Mouse (Mus musculus) heart, adult 8-10 months (tissue): Measurements from ENCODE around the gene Serinc4. TPM values are rescaled to one million over a fixed set of nuclear protein-coding genes. Genes with fewer than 3 reads are reported as not detected.

Experiments
- DNase-seq: peaks from one replicate; pipeline ENCODE4 v3.0.0; 2022; ENCODE audit warnings: low spot score
- total RNA-seq, 4 experiments: library from RNA; stranded (reverse); gene quantifications; 2 replicates each; pipeline ENCODE4 v1.2.4; 2022

Serinc4 gene
- total RNA-seq, 4 experiments from 2014 or later, result 0.13 to 0.17 TPM; not detected in 2

DNA sequence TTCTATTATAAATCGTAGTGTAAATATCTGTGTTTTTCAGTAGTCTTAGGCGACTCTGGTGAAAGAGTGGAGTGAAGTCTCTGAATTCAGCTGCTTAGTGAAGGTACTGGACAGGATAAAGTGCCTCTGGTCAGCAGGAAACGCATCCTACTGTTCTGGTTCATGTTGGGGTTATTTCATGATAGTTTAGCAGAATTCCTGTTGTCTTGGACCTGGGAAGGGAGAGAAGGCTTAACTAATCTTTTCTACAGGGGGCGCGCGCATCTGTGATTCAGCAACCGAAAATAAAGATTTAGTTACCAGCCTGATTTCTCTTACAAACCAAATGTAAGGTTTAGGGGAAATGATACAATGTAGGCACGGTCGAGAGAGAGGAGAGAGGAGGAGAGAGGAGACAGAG, 8.4 kb downstream of the Serinc4 start:
- DNase-seq, result peak; percentile 64

DNA sequence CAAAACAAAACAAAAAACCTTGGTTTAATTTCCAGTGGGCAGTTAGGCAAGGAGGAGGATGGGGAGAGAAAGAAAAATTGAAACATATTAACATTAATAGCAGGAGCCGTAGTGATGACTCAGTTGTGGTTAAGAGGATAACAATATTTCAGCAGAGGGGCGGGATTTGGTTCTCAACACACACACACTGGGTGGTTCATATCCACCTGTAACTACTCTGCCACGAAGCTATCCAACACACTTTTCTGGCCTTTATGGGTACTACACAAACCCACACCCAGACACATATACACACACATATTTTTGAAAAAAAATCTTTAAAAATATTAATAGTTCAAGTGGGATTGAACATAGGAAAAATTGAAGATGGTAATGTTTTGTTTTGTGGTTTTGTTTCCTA, 9.6 kb downstream of the Serinc4 start:
- no peak for DNase-seq

DNA sequence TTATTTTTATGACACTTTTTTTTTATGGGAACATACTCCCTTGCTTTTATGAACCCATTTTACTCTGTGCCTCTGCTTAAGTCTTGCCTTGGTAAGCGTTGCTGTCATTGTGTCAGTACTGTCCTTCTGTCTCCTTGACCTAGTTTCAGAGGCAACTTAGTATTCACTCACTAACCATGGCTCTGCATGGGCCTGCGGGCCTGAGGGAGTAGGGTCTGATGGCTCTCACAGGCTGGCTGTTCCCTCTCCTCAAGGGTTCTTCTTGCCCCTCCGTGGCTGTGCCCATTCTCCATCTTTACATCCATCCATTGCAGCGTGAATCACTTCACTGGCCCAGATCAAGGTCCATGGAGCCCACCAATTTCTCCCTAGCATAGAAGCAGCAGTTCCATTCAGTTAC, 10.1 kb downstream of the Serinc4 start:
- DNase-seq, result no peak

DNA sequence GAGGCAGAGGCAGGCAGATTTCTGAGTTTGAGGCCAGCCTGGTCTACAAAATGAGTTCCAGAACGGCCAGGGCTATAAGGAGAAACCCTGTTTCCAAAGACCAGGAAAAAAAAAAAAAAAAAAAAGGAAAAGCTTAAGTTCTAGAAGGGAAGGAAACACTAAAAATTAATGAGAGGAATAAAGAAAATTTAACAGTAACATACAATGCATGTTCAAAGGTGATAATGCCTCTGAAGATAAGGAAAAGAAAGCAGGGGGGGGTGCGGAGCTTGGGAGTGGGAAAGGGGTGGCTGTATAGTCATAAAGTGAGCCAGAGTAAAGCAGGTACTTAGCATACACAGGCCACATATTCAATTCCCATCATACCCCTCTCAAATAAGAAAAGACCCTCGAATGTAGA, 11.5 kb downstream of the Serinc4 start:
- no peak for DNase-seq

DNA sequence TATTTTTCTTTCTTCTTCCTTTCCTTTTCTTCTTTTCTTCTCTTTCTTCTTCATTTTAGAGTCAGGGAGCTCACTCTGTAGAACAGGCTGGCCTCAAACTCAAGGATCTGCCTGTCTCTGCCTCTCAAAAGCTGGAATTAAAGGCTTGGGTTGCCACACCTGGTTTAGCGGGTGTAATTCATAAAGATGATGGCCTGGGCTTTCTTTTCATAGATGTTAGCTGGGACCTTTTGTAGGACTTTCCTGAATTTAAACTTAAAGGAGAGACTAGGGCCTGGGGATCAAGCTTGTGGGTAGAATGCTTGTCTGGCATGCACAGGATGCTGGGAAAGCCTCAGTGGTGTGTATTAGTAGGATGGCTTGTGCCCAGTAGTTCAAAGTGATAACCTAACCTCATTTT, 12.4 kb downstream of the Serinc4 start, which contains the start of gene Ell3:
Ell3 (minus strand) TSS at position 101 of the 400 bp plus-strand sequence.
- DNase-seq, result no peak

DNA sequence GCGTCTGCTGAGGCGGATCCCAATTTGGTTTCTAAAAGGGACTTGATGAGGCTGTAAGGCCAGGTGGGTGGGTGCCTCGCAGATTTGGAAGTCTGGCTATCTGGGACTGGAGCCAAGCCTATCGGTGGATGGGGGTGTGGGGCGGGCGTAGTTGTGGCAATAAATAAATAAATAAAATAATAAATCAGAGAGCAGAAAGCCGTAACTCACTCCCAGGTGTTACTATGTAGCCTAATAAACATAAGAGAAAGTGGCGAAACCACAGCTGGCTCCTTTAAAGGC, 13.6 kb downstream of the Serinc4 start:
- DNase-seq, result no peak

DNA sequence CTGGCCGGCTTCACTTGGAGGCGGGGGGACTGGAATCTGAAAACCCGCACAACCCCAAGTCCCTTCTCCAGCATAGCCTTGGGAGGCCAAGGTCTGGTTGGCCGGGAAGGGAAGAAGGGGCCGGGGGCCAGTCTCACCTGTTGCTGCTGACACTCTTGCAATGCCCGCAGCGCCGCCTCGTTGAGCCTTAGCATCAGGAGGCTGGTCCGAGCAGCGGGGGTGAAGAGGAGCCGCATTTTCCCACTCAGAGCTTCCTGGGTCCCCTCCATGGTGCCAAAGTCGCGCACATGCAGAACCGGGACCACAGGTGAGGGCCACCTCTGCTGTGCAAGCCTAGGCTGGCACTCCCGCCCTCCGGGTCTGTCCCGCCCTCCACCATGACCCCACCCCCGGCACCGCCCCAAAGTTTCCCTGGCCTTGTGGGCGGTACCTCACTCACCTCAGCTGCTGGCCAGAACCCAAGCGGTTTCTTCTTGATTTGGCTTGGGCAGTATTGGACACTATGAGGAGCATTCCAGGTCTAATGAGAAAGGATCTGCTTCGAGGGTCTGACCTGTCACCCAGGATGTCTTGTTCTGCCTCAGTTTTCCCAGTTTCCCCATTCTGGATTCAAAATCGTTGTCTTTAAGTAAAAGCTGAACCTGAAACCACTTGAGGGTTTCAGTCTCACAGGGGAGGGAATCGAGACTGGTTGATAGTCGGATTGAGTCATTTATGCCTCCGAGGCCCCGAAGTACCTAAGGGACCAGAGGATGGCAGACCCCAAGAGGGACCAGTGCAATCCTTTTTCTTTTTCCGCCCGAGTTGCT, 14.1 kb downstream of the Serinc4 start:
- peak; percentile 65 for DNase-seq

DNA sequence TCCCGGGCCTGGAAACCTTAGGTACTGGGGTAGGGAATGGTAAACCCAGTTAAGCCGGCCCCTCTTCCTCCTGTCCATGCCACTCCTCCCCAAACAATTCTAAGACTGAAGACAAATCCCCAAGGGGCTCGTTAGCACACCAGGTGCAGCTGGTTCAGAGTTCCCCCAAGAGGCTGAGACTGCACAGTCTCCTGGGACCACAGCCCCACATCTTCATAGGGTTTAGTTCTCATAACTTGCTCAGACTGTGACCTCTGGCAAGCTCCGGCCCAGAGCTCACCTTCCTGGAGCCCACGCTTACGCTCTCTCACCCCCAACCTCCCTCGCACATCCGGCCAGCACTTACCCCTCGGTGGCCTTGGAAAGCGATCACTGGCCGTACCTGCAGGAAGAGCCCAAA, 14.8 kb downstream of the Serinc4 start:
- no peak for DNase-seq

DNA sequence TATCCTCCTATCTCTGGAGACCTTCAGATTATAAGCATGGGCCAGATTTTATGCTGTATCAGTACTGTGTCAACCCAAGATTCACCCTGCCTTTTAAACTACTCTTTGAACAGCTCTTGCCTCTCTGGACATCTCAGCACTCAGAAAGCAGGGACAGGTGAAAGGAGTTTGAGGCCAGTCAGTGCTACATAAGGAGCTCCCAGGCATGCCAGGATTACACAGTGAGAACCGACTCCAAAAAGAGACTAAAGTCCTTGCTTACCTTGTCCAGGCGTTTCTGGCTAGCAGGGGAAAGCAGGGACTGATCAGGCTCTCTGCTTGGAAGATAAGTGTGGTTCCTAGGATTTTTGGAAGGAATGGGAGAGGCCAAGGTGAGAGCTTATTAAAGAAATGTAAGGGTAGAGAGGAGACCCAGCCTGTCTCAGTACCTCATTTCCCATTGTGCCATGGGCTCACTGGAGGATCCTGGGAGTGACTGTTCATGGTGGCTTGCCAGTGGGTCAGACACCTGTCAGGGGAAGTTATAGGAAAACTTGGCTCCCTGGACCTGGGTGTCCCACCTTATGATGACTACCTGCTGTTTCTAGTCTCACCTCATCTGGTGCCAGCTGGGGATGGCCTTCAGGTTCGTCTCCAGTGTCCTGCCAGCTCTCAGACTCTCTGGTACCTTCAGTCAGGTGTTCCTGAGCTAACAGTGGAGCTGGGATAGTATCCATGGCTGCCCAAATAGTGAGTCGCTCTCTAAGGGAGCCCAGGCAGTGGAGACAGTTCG, 15.6 kb downstream of the Serinc4 start:
- no peak for DNase-seq

DNA sequence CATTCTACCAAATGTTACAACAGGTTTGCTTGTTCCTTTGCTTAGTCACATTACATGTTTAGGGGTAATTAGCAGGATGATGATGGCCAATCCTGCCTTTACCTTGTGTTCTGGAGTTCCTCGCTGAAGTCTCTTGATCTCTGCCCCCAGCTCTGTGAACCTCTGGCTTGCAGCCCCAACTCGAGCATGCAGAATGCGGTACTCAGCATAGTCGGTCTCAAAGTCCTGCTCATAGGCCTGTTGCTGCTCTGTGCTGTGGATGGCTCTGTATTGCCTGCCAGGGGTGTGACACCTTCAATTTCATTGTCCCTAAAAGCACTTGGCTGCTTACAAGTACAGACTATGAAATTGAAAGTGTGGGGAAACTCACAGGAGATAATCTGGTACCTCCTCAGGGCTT, 16.8 kb downstream of the Serinc4 start:
- DNase-seq, result no peak

DNA sequence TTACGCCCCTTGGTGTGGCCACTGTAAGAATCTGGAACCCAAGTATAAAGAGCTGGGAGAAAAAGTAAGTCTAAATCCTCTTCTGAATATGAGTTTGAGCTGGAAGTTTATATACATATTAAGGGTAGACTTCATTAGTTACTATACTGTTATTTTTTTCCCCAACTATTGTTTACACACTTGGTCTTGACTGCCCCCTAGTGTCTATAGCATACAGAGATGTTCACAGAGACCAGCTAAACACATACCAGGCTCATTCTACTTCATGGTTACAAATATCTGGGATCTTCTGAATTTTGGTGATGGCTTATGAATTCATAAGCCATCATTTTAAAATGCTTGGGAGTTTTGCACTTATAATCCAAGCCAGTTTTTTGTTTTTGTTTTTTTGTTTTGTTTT, 21.7 kb downstream of the Serinc4 start:
- no peak for DNase-seq

DNA sequence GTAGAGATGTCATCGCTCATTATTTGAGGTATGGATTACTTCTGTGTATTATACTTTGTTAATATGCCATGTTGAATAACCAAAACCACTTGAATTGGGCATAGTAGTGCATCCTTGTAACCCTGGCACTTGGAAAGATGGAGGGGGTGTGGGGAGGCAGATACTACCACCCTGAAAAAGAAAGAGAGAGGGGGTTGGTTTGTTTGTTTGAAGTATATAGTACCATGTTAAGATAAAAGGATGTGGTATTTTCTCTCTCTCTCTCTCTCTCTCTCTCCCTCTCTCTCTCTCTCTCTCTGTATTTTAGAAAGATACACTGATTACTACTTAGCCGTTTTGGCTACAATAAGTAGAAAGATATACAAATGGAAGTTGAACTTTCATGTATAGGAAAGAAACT, 30.7 kb downstream of the Serinc4 start:
- no peak for DNase-seq

DNA sequence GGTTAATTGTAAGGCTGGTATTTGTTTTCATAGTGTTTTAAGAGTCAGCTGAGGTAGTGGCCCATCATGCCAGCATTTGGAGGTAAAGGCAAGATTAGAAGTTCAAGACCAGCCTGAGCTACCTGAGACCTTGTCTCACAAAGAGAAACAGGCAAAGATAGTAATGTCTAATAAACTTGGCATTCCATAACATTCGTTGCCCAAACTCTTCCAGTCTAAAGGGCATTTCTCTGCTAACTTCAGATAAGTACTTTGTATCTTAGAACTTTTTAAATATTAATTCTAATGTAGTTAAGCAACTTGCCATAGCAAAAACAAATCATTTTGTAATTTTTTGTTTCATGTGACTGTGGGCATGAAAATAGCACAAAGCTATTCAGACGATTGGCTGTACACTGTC, 33.4 kb downstream of the Serinc4 start:
- DNase-seq, result no peak

DNA sequence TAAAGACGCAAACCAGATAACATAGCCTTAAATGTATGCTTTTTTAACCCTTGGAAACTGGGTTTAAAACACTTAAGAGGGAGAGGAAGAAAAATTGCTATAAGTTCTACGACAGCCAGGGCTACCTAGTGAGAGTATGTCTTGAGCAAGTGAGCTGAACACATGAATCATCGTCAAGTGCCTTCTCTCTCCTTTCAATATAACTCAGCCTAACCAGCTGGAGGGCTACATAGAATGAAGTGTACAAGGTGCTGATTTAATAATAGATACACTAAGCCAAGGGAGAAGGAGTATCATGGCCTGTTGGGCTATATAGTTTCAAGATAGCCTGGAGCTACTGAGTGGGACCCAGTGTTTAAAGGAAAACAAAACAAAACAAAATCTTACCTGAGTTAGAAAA, 38.1 kb downstream of the Serinc4 start:
- no peak for DNase-seq

DNA sequence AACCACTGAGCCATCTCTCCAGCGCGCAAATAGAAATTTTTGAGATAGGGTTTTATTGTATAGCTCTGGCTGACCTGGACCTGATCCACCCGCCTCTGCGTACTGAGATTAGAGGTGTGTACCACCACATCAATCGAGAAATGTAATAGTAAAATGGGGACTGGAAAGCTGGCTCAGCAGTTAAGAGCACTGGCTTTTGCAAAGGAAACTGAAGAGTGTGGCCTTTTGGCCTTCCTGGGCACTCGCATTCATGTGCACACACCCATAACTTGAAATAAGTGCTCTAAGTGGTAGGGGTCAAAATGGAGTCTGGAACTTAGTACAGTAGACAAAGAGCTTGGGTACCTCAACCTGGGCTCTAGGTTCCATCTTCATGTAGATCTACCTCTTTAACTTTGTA, 40.2 kb downstream of the Serinc4 start:
- no peak for DNase-seq

DNA sequence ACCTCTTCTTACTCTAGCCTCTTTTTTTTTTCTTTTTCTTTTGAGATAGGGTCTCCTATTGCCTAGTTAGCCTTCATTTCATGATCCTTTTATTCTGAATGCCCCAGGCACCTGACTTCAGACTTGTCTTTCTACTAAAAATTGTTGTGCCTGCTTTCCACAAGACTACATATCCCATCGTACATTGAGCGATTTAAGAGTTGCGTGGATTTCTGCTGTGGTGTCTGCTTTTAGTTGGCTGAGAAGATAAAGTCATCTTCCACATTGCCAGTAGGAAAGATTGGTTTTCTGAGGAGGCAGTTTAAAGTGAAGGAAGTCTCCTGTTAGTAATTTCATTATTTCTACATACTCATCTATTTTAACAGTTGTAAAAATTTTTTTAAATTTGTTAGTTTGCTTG, 41.0 kb downstream of the Serinc4 start:
- DNase-seq, result no peak

DNA sequence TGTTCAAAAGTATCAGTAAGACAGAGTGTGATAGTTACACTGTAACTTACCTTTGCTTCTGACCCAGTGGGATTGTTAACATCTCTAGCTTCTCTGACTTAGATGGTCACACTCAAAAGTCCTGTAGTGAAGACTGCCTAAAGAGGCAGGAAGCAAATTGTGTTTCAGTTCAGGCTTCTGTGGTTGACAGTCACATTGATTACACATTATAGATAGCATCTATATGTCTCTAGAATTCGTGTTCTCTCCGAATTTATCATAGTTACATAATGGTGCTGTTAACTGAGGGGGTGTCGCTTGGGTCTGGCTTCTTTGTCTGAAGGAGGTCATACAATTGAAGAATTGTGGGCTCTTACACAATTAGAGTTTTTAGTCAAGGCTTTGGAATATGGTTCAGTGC, 41.5 kb downstream of the Serinc4 start:
- no peak for DNase-seq

DNA sequence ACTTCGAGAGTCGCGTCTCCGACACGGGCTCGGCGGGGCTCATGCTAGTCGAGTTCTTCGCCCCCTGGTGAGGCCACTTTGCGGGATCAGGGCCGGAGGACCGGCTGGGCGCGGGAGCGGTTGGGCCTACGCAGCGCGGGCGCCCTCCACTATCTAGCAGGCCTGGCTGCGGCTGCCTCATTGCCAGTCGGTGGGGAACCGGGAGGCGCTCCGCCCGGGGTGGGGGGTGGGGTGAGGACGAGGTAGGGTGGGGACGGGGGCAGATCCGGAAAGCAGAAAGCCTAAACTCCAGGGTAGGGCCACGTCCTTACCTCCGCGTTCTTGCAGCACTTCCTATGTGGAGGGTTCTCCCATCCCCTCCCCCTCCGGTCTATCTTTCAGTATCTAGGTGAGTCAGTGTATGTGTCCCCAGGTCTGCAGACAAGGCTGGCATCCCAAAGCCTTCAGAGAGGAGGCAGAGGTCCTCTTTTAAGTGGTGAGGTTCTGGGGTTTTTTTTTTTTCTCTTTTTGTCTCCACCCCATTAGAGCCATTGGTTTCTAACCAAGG, 42.4 kb downstream of the Serinc4 start:
- peak; percentile 24 for DNase-seq

DNA sequence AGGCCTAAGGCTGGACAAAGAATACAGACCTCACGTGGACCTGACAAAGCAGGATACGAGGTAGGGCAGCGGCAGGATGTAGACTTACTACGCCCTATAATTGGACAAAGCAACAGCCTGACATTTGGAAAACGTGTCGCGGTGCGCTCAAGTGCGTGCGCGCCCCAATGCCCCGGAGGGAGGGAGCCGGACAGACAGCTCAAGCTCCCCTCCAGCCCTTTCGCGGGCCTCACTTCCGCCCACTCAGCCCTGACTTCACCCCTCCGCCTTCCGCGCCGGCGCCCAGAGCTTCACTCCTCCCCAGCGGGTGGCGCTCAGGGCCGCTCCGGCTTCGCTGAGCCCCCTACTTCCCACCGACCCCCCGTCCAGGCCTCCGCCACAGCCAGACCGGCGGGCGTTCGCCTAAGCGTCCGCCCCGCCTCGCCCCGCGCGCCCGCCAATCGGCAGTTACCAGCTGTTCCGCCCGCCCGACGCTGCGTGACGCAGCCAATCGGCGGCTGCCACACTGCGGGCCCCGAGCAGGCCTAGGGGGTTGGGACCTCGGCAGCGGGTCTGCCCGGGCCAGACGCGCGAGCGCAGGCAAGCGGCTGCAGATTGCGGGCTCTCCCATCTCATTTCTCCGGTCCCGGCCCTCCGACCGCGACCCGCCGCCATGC, 43.1 kb downstream of the Serinc4 start, which contains the start of the genes Pdia3 and Catsper2:
Pdia3 (plus strand) TSS at position 389 of the 656 bp plus-strand sequence.
Catsper2 (minus strand) TSS at position 406 of the 656 bp plus-strand sequence.
- peak; percentile 94 for DNase-seq

DNA sequence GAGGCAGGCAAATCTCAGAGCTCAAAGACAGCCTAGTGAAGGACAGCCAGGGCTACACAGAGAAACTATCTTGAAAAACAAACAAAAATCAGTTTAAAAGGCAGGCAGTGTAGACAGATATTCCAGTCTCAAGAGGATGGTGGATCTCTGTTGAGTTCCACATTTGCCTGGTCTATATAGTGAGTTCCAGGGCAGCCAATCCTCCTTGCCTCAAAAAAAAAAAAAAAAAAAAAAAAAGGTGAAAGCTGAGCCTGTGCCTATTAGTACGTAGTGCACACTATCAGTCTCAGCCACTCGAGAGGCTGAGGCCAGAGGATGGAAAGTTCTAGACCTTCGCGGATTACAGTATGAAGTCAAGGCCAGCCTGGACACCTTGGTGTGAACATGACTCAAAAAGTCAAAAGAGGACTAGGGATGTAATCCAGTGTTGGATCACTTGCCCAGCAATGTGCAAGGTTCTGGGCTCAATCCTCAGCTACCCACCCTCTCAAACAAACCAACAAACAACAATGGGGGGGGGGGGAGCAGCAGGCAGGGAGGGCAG, 43.7 kb downstream of the Serinc4 start:
- no peak for DNase-seq

DNA sequence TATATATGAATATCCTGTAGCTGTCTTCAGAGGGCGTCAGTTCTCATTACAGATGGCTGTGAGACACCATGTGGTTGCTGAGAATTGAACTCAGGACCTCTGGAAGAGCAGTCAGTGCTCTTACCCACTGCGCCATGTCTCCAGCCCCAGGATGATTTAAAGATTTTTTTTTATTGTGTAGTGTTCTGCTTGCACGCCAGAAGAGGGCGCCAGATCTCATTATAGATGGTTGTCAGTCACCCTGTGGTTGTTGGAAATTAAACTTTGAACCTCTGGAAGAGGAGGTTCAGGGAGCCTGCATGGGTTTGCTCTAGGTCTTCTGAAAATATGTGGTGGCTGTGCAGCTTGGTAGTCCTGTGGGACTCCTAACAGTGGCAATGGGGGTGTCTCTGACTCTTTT, 48.4 kb downstream of the Serinc4 start:
- no peak for DNase-seq

DNA sequence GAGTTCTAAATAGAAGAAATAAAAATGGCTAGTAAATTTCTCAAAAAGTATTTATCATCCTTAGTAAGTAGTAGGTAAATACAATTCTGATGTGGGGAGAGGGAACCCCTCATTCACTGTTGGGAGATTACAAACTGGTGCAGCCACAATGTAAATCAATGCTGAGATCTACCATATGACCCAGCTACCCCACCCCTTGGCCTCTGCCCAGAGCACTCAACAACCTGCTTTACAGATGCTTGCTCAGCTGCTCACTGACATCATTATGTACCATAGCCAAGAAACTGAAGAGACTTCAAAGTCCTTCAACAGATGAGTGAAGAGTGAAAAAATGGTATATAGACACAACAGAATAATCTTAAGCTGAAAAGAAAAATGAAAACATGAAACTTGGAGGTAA, 53.3 kb downstream of the Serinc4 start:
- no peak for DNase-seq
